Mouse (Mus musculus) cerebellum, adult 2 months (tissue): ENCODE measurements around the gene Pick1.

Experiments used
- CTCF ChIP-seq: fragments of 200-500 bp; IDR thresholded peaks from 2 replicates; pipeline ENCODE4 v1.5.1; 2011; ENCODE audit warnings: low read depth, mild to moderate bottlenecking, control low read depth, low read length, moderate library complexity, borderline replicate concordance; ENCODE audit not compliant: insufficient read depth
- POLR2A ChIP-seq: fragments of 200-500 bp; IDR thresholded peaks from 2 replicates; pipeline ENCODE4 v1.6.1; 2011; ENCODE audit warnings: low read length, control low read depth, borderline replicate concordance; ENCODE audit not compliant: insufficient read depth

DNA sequence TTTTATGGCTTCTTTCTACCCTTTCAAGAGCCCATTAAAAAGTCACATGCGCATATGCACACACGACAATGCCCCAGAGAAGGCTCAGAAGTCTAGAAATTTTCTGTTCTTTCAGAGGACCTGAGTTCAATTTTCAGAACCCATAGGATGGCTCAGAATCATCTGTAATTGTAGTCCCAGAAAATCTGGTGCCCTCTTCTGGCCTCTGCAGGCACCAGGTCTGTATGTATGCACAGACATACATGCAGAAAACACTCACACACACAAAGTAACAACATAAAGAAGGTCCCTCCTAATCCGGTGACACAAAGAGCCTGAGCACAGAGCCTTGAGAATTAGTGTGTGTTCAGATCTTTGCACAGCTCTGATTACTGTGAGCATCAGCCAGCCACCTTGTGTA, 61.4 kb downstream of the Pick1 start:
- no peak for TF ChIP-seq CTCF
- no peak for TF ChIP-seq POLR2A
